Mouse (Mus musculus): ENCODE measurements around the gene Tmem140.

The Tmem140 gene

DNA sequence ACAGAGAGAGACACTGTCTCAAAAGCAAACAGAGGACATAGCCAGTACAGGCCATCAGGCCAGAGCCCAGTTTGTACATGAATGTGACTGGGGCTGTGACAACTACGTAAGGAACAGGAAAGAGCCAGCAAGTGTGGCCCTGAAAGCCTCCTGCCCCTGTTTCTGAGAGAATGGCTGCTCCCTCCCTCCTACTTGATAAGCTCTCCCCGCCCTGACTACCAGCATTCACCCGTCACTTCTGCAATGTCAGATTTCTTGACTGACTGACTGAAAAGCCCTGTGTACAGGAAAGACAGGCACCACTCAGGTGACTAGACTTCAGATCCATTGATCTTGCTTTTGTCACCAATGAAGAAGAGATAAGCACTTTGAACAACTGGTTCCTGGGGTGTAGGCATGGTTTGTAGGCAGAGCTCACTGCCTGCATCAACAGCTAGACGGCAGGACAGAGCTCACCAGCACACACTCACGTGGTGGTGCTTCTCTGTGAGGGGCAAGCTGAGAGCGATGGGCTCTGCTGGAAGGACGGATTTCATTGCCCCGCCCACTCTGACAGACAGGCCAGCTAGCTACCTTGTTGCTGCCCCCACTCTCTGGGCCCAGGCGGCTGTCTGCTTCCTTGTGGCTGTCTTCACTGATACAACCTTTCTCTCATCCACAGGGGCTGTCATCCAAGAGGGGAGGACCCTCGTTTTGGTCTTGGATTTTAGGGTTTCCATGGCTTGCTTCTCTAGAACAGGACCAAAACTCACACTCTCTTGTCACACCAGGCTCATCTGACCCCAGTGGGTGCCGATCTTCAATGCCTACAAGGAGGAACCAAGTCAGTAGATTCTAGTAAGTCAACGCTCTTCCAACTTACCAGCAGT, 13.3 kb downstream of the Tmem140 start:
- DNase-seq (ENCODE audit: low read depth, low spot score), result no peak

DNA sequence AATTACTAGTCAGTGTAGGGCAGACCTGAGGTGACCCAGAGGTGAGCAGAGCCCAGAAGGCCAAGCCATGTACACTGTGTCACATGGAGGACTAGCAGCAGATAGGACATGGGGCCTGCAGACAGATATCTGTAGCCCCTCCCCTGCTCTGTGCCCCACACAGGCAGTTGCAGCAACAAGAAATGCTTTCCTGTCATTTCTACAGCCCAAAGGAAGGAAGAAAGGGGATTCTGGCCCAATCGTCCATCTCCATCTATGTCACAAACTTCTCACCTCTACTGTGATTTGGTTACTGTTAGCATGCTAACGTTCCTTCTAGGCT, 13.8 kb downstream of the Tmem140 start:
- no peak for DNase-seq (ENCODE audit: low read depth, low spot score)

DNA sequence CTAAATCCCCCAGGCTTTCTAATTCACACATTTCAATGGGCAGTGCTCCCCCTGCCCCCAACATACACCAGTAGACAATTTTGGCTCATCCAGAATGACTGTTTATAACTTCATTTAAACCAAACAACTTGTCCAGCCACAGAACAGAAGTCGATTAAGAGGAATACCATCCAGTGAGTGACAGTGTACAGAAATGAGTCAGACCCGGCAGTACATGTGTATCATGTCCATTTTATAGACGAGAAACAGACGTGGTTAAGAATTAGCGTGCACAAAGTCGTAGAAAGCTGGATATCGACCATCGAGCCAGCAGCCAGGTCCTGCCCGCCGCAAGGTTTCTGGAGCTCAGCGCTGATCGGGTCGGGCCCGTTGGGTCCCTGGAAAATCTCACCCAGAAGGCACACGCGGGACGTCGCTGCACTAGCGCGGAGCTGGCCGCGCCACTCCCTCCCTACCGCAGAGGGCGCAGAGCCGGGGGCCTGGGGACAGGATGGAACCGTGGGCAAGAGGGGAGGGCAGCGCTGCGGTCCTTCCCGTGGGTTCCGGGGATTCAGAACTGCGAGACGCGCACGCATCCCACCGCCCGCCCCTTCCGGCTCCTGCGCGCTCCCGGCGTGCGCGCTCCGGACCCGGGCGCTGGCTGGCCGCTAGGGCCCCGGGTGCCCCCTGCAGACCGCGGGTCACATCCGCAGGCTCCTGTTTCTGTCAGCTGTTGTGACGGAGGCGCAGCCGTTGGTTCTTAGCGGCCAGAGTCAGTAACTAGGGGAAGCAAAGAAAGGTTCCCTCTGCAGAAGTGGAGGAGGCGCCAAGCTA, 14.8 kb downstream of the Tmem140 start, which contains the start of gene Cyren:
Gene Cyren (minus strand): TSS at position 552 of the 813 bp plus-strand sequence.
- DNase-seq (ENCODE audit: low read depth, low spot score), result peak; percentile 67

DNA sequence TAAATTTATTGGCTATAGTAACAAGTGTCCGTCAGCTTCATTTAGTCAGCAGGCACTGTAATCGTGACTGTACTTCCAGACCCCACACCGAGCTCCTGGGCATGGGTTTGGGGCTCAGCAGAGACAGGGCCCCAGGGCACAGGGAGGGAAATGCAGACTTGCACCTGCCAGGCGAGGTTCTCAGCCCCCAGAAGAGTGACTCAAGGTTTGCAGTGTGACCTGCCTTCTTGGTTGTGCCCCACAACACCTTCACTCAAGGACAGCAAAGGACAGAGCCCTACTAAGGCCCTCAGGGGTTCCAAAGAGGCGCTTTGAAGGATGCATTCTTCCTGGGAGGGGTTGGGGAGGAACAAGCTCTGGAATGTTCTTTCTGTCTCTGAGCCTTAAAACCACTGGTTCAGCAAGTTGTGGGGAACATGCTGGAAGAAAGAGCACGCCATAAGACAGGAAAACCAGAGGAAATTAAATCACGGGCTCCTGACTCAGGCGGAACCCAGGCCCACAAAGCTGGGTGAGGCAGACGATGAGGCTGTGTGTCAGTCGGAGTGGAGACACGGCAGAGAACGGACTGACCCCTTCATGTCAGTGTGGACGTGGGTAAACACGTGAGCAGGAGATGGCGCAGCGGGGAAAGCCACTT, 16.3 kb downstream of the Tmem140 start:
- DNase-seq (ENCODE audit: low read depth, low spot score), result no peak

DNA sequence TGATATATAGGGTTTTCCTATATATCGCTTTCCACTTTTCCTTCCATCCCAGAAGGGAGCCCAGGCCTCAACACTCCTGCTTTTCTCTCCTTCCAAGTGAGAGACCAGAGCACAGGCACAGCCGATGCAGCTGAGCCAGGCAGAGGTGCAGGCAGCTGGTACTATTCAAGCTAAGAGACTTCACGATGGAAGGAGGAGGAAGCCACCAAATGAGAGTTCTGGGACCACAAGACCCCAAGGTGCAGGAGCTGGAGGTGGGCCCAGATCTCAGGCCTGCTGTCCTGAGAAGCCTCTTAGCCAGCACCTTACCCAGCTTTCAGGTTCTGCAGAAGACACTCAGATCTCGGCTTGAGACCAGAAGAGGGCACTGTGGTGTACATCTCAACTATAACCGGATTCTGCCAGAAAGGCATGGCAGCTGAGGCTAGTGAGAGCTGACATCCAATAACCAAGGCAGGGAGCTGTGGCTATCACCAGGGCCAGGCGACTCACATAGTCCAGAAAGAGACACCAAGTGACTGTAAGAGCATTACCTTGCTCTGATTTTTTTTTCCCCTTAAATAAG, 17.0 kb downstream of the Tmem140 start:
- no peak for DNase-seq (ENCODE audit: low read depth, low spot score)

DNA sequence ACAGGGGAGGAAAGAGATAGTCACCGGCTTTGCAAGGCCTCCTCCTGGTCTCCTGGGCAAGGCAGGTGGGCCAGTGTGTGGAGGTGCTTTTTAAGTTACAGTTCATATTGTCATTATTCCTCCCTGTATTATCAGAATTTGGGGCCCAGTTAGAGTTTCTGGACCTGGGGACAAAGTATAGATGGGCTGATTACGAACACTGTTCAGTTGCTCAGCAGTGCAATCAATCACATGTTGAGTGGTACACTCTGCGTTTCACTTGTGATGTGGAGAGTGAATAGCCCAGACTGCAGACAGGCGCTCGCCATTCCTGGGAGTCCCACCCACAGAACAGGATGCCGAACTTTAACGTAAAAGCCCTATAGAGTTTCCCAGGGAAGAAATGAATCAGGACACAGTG, 21.8 kb downstream of the Tmem140 start:
- DNase-seq (ENCODE audit: low read depth, low spot score), result no peak

DNA sequence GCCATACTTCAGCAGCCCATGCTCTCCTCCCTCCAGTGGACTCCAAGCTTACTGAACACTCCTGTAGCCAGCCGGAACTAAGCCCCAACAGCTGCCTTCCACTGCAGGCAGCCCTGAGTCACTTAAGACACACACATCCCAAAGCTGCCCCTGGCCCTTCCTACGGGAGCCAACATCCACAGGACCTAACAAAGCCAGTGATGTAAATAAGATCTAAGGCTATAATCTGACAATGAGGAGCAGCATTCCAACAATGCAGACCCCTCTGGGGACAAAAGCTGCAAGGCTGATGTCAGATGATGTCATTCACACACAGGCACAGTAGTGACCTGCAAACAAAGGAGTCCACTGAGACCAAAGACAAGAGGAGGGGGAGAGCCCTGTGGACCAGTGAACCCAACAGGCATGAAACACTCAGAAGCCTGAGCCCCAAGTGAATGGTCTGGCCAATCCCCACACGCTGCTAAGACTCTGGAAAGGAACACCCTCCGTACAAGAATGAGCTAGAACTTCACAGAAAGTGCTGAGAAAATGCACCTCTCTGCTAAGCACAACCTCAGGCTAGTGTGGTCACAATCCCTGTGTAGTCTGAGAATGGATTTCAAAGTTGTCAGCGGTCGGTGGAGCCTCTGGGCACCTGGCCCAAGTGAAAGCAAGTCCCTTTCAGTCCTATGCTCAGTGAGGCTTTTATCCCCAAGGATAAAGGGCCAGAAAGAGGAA, 24.3 kb downstream of the Tmem140 start:
- DNase-seq (ENCODE audit: low read depth, low spot score), result no peak

DNA sequence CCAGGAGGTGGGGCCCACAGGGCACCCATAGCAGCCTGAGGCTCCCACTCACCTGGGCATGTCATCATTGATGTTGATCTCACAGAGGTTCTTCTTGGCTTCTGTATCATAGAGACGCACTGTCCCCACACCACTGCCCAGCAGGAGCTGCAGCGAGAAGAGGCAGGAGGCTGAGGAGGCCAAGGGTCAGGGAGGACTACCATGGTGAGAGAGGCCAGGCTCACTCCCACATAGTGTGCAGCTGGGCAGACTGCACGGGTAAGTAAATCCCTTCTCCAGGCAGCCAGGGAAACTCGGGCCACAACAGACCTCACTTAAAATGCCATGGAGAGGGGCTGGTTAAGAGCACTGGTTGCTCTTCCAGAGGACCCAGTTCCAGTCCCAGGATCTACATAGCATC, 26.2 kb downstream of the Tmem140 start:
- no peak for DNase-seq (ENCODE audit: low read depth, low spot score)

DNA sequence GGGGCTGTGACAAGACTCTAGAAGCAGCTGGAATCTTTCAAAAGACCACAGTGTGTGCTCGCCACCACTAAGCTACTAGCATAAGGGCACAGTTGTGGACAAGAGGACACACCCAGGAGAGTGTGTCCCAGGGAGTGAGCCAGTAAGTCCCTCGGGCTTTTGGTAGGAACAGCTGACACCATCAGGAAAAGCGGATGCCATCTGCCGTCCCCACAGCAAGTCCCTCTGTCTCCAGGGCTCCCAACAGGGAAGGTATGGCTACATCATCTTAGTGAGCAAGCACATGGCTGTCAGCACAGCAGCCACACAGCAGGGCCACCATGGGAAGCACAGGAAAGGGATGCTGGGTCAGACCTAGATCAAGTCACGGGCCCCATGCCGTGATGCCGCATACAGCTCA, 32.6 kb downstream of the Tmem140 start:
- no peak for DNase-seq (ENCODE audit: low read depth, low spot score)

DNA sequence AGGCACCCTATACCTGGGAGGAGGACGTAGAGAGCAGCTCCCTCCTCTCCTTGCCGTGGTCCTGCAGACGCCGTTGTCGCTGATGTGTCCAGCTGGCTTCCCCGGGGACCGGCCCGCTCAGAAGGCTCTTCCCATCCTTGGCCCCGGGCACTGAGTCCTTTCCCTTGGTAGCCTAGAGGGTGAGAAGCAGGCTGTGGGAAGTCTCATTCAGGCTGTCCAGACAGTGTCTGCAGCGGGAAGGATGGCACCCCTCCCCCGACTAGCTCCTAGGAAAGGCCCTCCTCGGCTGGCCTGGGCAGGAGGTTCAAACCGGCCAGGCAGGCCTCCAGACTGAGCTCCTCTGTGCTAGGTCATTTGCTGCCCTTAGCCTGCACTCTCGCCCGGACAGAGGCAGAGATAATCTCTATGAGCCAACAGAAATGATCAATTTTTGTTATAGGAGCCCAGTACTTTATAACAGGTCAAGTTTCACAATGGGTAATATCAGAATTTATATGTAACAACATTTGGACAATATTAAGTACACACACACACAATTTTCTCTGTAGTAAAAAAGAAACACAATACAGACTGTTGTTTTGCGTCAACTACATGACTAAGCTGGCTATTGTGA, 33.3 kb downstream of the Tmem140 start:
- DNase-seq (ENCODE audit: low read depth, low spot score), result no peak

DNA sequence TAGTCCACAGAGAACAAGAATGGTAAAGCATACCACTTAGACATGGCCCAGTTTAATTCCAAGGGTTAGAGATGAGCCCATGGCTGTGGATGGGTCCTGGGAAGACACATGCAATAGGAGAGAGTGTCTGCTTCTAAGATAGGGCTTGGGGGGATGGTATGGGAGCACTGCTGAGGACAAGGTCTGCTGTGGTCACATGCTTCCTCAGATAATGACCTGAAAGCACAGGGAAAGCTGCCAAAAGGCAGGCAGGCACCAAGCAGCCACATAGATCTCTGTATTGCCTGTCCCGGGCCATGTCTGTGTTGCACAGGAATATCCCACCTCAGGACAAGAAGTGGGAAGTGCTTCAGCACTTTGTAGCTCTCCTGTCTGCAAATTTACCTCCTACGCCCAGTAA, 36.2 kb downstream of the Tmem140 start:
- no peak for DNase-seq (ENCODE audit: low read depth, low spot score)

DNA sequence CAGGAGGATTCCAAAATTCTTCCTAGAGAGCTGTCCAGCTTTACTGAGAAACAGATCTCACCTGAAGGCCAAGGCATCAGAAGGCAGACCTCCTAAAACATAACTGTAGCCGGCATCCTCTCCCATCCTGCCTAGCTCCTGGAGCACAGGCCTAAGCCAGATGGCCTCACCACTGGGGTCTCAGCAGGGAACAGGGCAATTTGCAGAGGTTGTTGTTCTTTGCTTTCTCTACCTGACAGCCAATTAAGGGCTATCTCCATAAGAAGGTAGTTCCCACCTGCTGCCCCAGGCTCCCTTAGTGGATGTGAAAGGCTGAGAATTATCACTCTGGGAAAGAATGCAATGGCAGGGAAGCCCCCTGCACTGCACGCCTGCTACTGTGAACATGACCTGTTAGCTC, 38.0 kb downstream of the Tmem140 start:
- DNase-seq (ENCODE audit: low read depth, low spot score), result no peak

DNA sequence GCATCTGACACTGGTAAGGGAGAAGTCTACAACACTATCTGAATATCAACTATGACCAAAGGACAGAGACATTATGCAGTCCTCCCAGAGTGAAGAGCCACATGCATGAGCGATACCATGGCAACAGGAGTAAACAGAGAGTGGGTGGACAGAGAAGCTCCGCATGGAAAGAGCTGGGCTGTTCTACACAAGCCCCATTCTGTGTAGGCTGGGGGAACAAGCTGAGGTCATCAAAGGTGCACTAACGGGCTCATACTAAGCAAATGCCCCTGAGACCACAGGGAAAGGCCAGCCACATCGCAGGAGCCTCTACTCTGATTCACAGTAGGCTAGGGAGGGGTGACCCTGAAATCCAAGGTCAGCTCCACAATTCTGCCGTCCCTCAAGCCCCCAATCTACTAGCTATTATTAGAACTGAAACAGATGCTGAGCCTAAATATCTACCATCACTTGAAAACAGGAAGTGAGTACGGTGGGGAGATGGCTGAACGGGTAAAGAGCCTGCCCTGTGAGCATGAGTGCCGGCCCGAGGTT, 39.0 kb downstream of the Tmem140 start:
- DNase-seq (ENCODE audit: low read depth, low spot score), result no peak

DNA sequence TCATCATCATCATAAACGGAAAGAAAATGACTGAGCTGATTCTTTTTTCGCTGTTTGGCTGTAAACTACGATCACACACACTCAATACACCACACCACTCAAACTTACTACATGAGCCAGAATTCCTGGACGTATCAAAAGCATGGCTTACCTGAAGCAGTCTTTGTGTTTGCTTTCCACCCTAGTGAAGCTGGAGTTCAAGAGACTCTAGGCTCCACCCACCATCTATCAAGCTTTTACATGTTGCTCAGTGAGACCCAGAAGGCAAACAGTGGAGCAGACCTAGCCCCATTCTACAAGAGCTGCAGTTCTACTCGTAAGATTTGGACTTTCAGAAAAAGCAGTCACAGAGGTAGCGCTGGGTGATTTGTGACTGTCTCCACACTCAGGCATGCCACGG, 39.6 kb downstream of the Tmem140 start:
- no peak for DNase-seq (ENCODE audit: low read depth, low spot score)

DNA sequence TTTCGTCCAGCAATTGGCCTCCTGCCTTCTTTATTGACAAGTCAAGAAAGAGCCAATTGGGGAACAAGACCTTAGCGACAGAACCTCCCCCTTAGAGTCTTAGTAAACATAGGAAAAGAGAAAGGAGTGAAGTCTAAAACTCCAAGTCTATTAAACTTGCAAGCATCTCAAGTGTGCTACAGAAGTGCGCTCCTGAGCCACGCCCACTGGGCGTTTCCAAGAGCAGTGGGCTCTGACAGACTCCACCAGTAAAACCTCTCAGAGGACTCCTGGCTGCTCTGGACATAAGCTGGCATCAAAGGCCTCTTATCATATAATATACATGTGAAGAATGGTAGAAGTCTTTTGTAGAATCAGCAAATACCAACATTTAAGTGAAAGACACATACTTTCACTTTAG, 40.5 kb downstream of the Tmem140 start:
- DNase-seq (ENCODE audit: low read depth, low spot score), result no peak

DNA sequence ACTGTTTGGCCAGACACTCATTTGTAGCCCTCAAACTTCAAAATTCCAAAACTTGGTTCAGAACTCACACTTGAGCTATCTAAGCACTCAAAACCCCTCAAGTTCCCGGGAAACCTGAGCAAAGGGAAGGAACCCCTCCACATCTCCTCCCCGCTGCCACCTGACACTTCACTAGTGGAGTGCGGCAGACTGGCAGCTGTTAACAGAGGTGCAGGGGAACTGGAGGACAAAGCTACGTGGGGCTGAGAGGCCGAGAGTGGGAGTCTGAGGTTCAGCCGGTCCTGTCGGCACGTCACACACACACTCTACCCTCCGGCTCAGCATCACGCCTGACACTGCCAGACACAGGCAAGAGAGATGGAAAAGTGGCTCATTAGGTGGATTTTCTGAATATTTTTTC, 40.9 kb downstream of the Tmem140 start:
- DNase-seq (ENCODE audit: low read depth, low spot score), result no peak

DNA sequence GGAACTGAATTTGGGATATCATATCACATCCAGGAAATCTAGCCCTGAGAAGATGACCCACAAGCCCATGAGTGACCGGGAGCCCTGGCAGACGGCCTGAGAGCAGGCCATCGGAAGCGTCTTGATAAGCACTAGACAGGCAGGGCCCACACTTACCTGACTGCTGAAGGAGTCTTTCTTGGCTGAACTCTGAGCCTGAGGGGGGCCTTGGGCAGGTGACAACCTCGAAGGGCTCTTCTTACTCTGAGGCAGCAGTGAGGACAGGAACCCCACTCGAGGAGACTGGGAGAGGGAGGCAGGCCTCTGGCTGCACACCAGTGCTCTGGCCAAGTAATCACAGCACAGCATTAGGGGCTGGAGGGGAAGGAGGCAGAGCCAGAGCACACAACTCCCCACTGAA, 41.4 kb downstream of the Tmem140 start:
- no peak for DNase-seq (ENCODE audit: low read depth, low spot score)

DNA sequence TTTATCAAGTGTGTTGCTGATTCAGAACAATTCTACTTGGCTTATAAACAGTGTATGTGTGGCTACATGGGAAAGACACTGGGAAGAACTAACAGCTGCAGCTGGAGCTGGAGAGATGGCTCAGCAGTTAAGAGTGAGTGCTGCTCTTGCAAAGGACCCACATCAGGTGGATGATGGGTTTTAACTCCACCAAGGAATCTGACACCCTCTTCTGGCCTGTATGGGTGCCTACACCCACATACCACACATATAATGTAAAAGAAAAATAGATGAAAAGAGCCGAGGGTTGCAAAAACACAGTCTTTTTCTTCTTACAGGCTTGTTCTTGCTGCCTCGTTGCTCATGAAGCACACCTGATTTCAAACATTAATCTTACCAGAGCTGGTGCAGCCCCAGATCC, 43.2 kb downstream of the Tmem140 start:
- DNase-seq (ENCODE audit: low read depth, low spot score), result no peak

DNA sequence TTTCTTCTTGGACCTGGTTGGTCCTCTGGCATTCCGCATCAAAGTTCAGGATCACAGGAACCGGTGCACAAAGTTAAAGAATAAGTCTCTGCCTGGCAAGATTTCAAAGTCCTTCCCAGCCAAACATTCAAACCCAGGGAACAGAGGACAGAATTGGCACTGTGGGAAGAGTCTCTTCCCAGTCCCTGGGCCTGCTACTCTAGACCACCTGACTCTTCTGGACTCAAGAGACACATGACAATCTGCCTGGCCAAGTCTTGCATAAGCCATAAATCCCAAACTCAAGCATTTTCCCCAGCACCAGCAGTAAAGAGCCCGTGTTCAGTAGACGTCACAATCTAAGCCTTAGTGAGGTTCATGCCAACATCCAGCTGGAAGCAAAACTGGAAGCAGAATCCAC, 43.7 kb downstream of the Tmem140 start:
- no peak for DNase-seq (ENCODE audit: low read depth, low spot score)

DNA sequence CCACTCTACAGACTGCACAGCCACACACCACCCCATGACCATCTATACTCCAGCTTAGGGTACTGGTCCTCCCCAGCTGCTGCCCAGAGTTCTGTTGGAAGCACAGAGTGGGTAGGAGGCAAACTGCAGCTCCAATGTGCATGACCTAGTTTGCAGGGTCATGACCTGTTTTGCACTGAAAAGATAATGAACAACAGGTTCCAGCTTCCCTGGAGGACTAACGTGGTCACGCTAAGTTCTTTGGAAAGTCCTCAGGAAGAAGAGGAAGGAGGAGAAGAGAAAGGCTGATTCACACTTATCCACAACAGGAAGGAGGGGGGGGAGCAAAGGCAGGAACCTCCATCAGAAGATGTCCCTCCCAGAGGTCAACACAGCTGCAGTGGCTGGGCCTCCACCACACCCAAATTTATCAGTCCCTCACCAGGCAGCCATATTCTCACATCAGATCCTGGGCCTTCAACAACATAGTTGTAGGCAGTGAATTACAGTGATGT, 44.2 kb downstream of the Tmem140 start:
- no peak for DNase-seq (ENCODE audit: low read depth, low spot score)
